Comparison of ENCODE assay signal across 15 mouse cellular contexts in genomic region chr8:79849982-79850514, GRCm38 (mm10).
DNase-seq lines count a peak whose midpoint lies in the region; ATAC-seq lines count a peak whose summit lies in the region.
"Had no signal": no experiment of that assay in that cellular context is flagged by ENCODE, and none has a peak within 500 bp of the region (broad histone marks: within the 10 kb centered on the region; RNA-seq: fewer than 3 reads in every experiment).

No protein-coding gene starts in this region.

- peak; percentile 64; the same call in 1 of the 2 replicates for ATAC-seq in hindbrain, embryonic 14.5 days (ENCODE audit: low FRiP score)
- no peak for ATAC-seq in hindbrain, embryonic 12.5 days (ENCODE audit: low FRiP score)
- ATAC-seq in neural tube, embryonic 15.5 days (ENCODE audit: low FRiP score) = peak; percentile 47; the same call in 1 of the 2 replicates
- ATAC-seq: CD4-positive, CD25-positive, alpha-beta regulatory T cell, adult 4 months; intestine, postnatal 0 days had no signal

- no peaks in the 10 kb centered on the region for H3K4me1 ChIP-seq in hindbrain, embryonic 14.5 days (replicated peaks; ENCODE audit: control insufficient read depth, insufficient read depth, low read length)
- 0 out of 2 replicates have a peak, but pooled peaks cover 2% of the 10 kb centered on the region for H3K4me1 ChIP-seq in hindbrain, embryonic 12.5 days
- no peaks in the 10 kb centered on the region for H3K4me1 ChIP-seq in neural tube, embryonic 15.5 days
- H3K4me1 ChIP-seq: heart, embryonic 13.5 days had no signal

- no peak overlapping the region for H3K4me3 ChIP-seq in hindbrain, embryonic 14.5 days (replicated peaks; ENCODE audit: low read length)
- H3K4me3 ChIP-seq in hindbrain, embryonic 12.5 days = no peak overlapping the region
- no peak overlapping the region for H3K4me3 ChIP-seq in neural tube, embryonic 15.5 days (replicated peaks)
- H3K4me3 ChIP-seq: heart, embryonic 13.5 days; limb, embryonic 13.5 days had no signal

- H3K36me3 ChIP-seq in hindbrain, embryonic 14.5 days (replicated peaks; ENCODE audit: control insufficient read depth, insufficient read depth) = no peaks in the 10 kb centered on the region
- no peaks in the 10 kb centered on the region for H3K36me3 ChIP-seq in hindbrain, embryonic 12.5 days
- no peaks in the 10 kb centered on the region for H3K36me3 ChIP-seq in neural tube, embryonic 15.5 days
- H3K36me3 ChIP-seq: G1E; heart, embryonic 13.5 days; limb, embryonic 13.5 days had no signal

- 60% methylated on average over 7 of the region's 7 CpGs for whole genome bisulfite sequencing in hindbrain, embryonic 14.5 days
- 61% methylated on average over 7 of the region's 7 CpGs for WGBS in hindbrain, embryonic 12.5 days
- WGBS in neural tube, embryonic 15.5 days = 56% methylated on average over 7 of the region's 7 CpGs

- H3K4me2 ChIP-seq in hindbrain, embryonic 14.5 days (replicated peaks) = no peak overlapping the region; the same call in 1 of the 2 replicates
- no peak overlapping the region for H3K4me2 ChIP-seq in hindbrain, embryonic 12.5 days (replicated peaks)
- H3K4me2 ChIP-seq in neural tube, embryonic 15.5 days = 0 out of 2 replicates have a peak overlapping the region, but pooled peaks have one; percentile 0
- H3K4me2 ChIP-seq: heart, embryonic 13.5 days; limb, embryonic 13.5 days had no signal

- no peaks in the 10 kb centered on the region for H3K27me3 ChIP-seq in hindbrain, embryonic 14.5 days (ENCODE audit: control insufficient read depth, insufficient read depth, low read length)
- no peaks in the 10 kb centered on the region for H3K27me3 ChIP-seq in hindbrain, embryonic 12.5 days
- no peaks in the 10 kb centered on the region for H3K27me3 ChIP-seq in neural tube, embryonic 15.5 days (replicated peaks)
- H3K27me3 ChIP-seq: heart, embryonic 13.5 days; limb, embryonic 13.5 days had no signal

- no peaks in the 10 kb centered on the region for H3K9me3 ChIP-seq in hindbrain, embryonic 14.5 days (ENCODE audit: control insufficient read depth, low read length)
- H3K9me3 ChIP-seq in hindbrain, embryonic 12.5 days (replicated peaks) = no peaks in the 10 kb centered on the region
- H3K9me3 ChIP-seq in neural tube, embryonic 15.5 days (replicated peaks) = no peaks in the 10 kb centered on the region
- H3K9me3 ChIP-seq: G1E; heart, embryonic 13.5 days; limb, embryonic 13.5 days had no signal

- H3K9ac ChIP-seq in hindbrain, embryonic 14.5 days = no peak overlapping the region
- no peak overlapping the region for H3K9ac ChIP-seq in hindbrain, embryonic 12.5 days
- no peak overlapping the region for H3K9ac ChIP-seq in neural tube, embryonic 15.5 days (replicated peaks)
- H3K9ac ChIP-seq: heart, embryonic 13.5 days; limb, embryonic 13.5 days had no signal

- no peak overlapping the region for H3K27ac ChIP-seq in hindbrain, embryonic 14.5 days
- no peak overlapping the region for H3K27ac ChIP-seq in hindbrain, embryonic 12.5 days
- no peak overlapping the region for H3K27ac ChIP-seq in neural tube, embryonic 15.5 days (replicated peaks)
- H3K27ac ChIP-seq: heart, embryonic 13.5 days; limb, embryonic 13.5 days had no signal

- peak; percentile 63 to 66 for DNase-seq in cerebellum, postnatal 10 days
- DNase-seq in cerebellum, adult 9-11 months = no peak
- peak; percentile 38 for DNase-seq in hindbrain, embryonic 14.5 days (ENCODE audit: low spot score)
- no peak for DNase-seq in neural tube, embryonic 10.5 days (ENCODE audit: extremely low spot score, low spot score)
- no peak for DNase-seq in right cerebral cortex, adult 2 months (ENCODE audit: low spot score in 2 of 2)
- DNase-seq in gastrocnemius, postnatal 25 days = no peak
- DNase-seq: heart, postnatal 4 days; lung, postnatal 14 days had no signal

Comparison
In these comparisons a context has a peak if more than half of its experiments do, and no peak if none do; other contexts are left out.
1. DNase-seq: peak in cerebellum, postnatal 10 days (2 of 2) and hindbrain, embryonic 14.5 days (single experiment); none in cerebellum, adult 9-11 months (single experiment), neural tube, embryonic 10.5 days (single experiment), right cerebral cortex, adult 2 months (0 of 2) and gastrocnemius, postnatal 25 days (single experiment).